Comparison of ENCODE assay signal across 9 mouse cellular contexts in genomic region chr7:137312933-137313182, GRCm38 (mm10). TPM values are rescaled to one million over a fixed set of nuclear protein-coding genes. Genes with fewer than 3 reads are reported as not detected.
DNase-seq lines count a peak whose midpoint lies in the region; ATAC-seq and TF ChIP-seq lines count a peak whose summit lies in the region.
"Had no signal": no experiment of that assay in that cellular context is flagged by ENCODE, and none has a peak within 500 bp of the region (broad histone marks: within the 10 kb centered on the region; RNA-seq: fewer than 3 reads in every experiment).

No protein-coding gene starts in this region.

- peak overlapping the region; percentile 66 for H3K4me3 ChIP-seq in heart, embryonic 11.5 days (ENCODE audit: low read depth, low read length)
- peak overlapping the region; percentile 46 for H3K4me3 ChIP-seq in thymus, adult 2 months (ENCODE audit: control insufficient read depth, insufficient read depth, low read length)
- peak overlapping the region; percentile 56 for H3K4me3 ChIP-seq in liver, embryonic 12.5 days

- H3K27me3 ChIP-seq in heart, embryonic 11.5 days (ENCODE audit: control insufficient read depth, insufficient read depth, low read length) = peaks cover 80% of the 10 kb centered on the region
- H3K27me3 ChIP-seq in thymus, adult 2 months (ENCODE audit: control insufficient read depth, insufficient read depth, low read length) = peaks cover 51% of the 10 kb centered on the region
- H3K27me3 ChIP-seq in liver, embryonic 12.5 days (replicated peaks) = peaks cover 98% of the 10 kb centered on the region

- no peak for TF ChIP-seq POLR2A in thymus, adult 2 months (IDR thresholded peaks at IDR 0.05; ENCODE audit: control insufficient read depth, extremely low read depth, insufficient read depth, low read length, poor library complexity)

- no peak overlapping the region for H3K27ac ChIP-seq in heart, embryonic 11.5 days (ENCODE audit: low read depth, low read length)
- no peak overlapping the region for H3K27ac ChIP-seq in thymus, adult 2 months (ENCODE audit: control insufficient read depth, insufficient read depth, low read length)
- no peak overlapping the region for H3K27ac ChIP-seq in liver, embryonic 12.5 days

- H3K9ac ChIP-seq in heart, embryonic 11.5 days (ENCODE audit: low read depth, low read length) = peak overlapping the region; percentile 60; the same call in 1 of the 2 replicates
- no peak overlapping the region for H3K9ac ChIP-seq in liver, embryonic 12.5 days

- ATAC-seq in heart, embryonic 11.5 days (replicated peaks; ENCODE audit: insufficient number of reproducible peaks, low FRiP score, low TSS enrichment) = no peak
- ATAC-seq in liver, embryonic 12.5 days = no peak
- no peak for ATAC-seq in frontal cortex, adult (ENCODE audit: low TSS enrichment)
- ATAC-seq in granulocyte monocyte progenitor cell, adult 5-6 weeks (replicated peaks; ENCODE audit: poor library complexity, severe bottlenecking) = no peak

- H3K9me3 ChIP-seq in heart, embryonic 11.5 days (replicated peaks; ENCODE audit: control insufficient read depth, low read length) = no peaks in the 10 kb centered on the region
- H3K9me3 ChIP-seq in liver, embryonic 12.5 days (replicated peaks) = no peaks in the 10 kb centered on the region

- no peak for DNase-seq in heart, postnatal 4 days
- DNase-seq in thymus, adult 2 months = no peak
- DNase-seq in thymus, postnatal 25 days = no peak
- DNase-seq in layer of hippocampus, adult 11-12 months (ENCODE audit: low spot score) = no peak

- H3K4me1 ChIP-seq in heart, embryonic 11.5 days (ENCODE audit: control insufficient read depth, insufficient read depth, low read length) = peaks cover 26% of the 10 kb centered on the region
- H3K4me1 ChIP-seq in thymus, adult 2 months (replicated peaks; ENCODE audit: control insufficient read depth, insufficient read depth, low read length) = peaks cover 20% of the 10 kb centered on the region
- peaks cover 24% of the 10 kb centered on the region for H3K4me1 ChIP-seq in liver, embryonic 12.5 days

- TF ChIP-seq CTCF in thymus, adult 2 months (IDR thresholded peaks at IDR 0.05; ENCODE audit: borderline replicate concordance, control insufficient read depth, extremely low read depth, insufficient read depth, low read length, poor library complexity) = no peak

- H3K36me3 ChIP-seq in heart, embryonic 11.5 days (ENCODE audit: control insufficient read depth, insufficient read depth, low read length) = no peaks in the 10 kb centered on the region
- no peaks in the 10 kb centered on the region for H3K36me3 ChIP-seq in thymus, adult 2 months (ENCODE audit: control insufficient read depth, insufficient read depth, low read length)
- no peaks in the 10 kb centered on the region for H3K36me3 ChIP-seq in liver, embryonic 12.5 days

- peak overlapping the region; percentile 99 for H3K4me2 ChIP-seq in heart, embryonic 11.5 days
- H3K4me2 ChIP-seq in liver, embryonic 12.5 days = peak overlapping the region; percentile 78

- WGBS in heart, embryonic 11.5 days (ENCODE audit: insufficient replicate concordance) = 2% methylated on average over 10 of the region's 10 CpGs
- 2% methylated on average over 10 of the region's 10 CpGs for WGBS in thymus, adult 2 months
- WGBS in liver, embryonic 12.5 days (ENCODE audit: insufficient replicate concordance) = 1% methylated on average over 10 of the region's 10 CpGs

RNA-seq across cellular contexts. Expression of gene Ebf3, which starts 1.4 kb away (rescaled TPM):
- polyA plus RNA-seq in heart, embryonic 11.5 days (2014; fragmentation: Nextera tagmentation; extraction: Ambion mirVana) = 0.90 and 1.6 TPM in 2 replicates
- 10 to 100 TPM; 18.7 to 20.1 TPM for total RNA-seq in heart, postnatal 4 days (2021)
- 1.7 and 2.1 TPM in 2 replicates for polyA plus RNA-seq in thymus, adult 2 months (2012; rRNA removed)
- polyA plus RNA-seq in liver, embryonic 12.5 days (2016; fragmentation: Nextera tagmentation; extraction: Ambion mirVana) = 0.07 and 0.10 TPM in 2 replicates
- 0.56 TPM in 1 of 2 replicates, not detected in the other for total RNA-seq in granulocyte monocyte progenitor cell, adult 5-6 weeks (2014; fragmentation: Nextera tagmentation)
- total RNA-seq in granulocyte monocyte progenitor cell, adult 5-6 weeks (2017) = not detected in 2 replicates
- total RNA-seq: common myeloid progenitor, adult 5-6 weeks had no signal
